Mouse (Mus musculus) erythroblast, embryonic 14.5 days (primary cell): ENCODE data around the gene Nr1d1.

ENCODE experiments used
- GATA1 ChIP-seq: IDR thresholded peaks from 2 replicates; pipeline ENCODE4 v1.6.1; 2012; ENCODE audit warnings: low read length, inconsistent platforms, mixed read lengths
- TAL1 ChIP-seq: IDR thresholded peaks from 3 replicates; pipeline ENCODE4 v1.6.1; 2012; ENCODE audit warnings: low read length, inconsistent platforms, mixed read lengths

- no peak for TF ChIP-seq GATA1
- TF ChIP-seq TAL1: no peak
Observed at GRCm38 (mm10) chr11:98784139-98784538, 9.0 kb upstream of the Nr1d1 start.
